Mouse (Mus musculus): ENCODE data around the gene Uggt2. TPM values are rescaled to one million over a fixed set of nuclear protein-coding genes. Genes with fewer than 3 reads are reported as not detected.
A peak's percentile ranks its signal among the peaks of the same experiment; 100 is the strongest.
"Not testable (repeated sequence)": the region's sequence is repeated elsewhere in the genome, so short reads cannot be mapped to it uniquely, and the experiment has no call there.

Uggt2 gene
- polyA plus RNA-seq, 1 experiment from 2014 or later = 6.1 TPM

DNA sequence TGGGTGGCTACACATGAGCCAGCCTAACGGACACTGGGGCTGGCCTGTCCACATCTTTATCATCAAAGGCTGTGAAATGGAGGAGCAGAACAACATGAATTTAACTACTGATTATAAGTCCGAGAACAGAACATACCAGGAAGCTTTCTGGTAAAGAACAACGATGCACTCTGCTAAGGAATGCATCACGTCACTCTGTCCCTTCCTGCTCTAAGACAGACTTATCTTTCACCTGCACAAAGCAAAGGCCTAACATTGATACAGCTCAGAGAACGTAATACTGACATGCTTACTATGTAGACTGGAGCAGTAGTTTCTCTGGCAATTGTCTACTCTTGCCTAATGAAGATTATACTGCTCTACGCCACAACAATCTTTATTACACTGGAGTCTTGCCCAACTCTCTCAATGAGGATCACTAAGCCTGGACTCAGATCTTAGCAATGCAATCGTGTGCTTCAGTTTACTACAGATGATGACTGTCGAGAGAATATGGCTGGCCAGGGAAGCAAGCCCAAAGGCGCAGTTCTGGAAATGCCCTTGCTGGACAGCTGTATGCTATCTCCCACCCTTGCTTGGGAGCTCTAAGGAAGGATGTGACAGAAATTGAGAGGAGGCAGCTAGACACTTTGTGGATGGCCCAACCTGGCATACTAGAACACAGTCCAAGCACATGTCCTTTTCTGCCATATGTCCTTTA lies 103.9 kb downstream of the Uggt2 start:
- Histone ChIP-seq H3K9me3 (replicated peaks; ENCODE audit: control insufficient read depth, low read length) (no peaks in the 10 kb centered on the region), H3K4me2 (ENCODE audit: low read depth, low read length) (no peak overlapping the region), H3K27ac (ENCODE audit: low read length) (no peak overlapping the region), H3K27me3 (ENCODE audit: control insufficient read depth, insufficient read depth, low read length) (no peaks in the 10 kb centered on the region), H3K4me3 (ENCODE audit: low read length) (no peak overlapping the region), H3K4me1 (ENCODE audit: control insufficient read depth, insufficient read depth, low read length) (no peaks in the 10 kb centered on the region), H3K36me3 (ENCODE audit: control insufficient read depth, insufficient read depth) (peaks cover 22% of the 10 kb centered on the region; the same call in 1 of the 2 replicates), H3K9ac (ENCODE audit: low read length) (no peak overlapping the region)
- ATAC-seq (replicated peaks; ENCODE audit: extremely low read depth, insufficient read depth, low FRiP score) = no peak
- 73% methylated on average over 9 of the region's 9 CpGs for WGBS

DNA sequence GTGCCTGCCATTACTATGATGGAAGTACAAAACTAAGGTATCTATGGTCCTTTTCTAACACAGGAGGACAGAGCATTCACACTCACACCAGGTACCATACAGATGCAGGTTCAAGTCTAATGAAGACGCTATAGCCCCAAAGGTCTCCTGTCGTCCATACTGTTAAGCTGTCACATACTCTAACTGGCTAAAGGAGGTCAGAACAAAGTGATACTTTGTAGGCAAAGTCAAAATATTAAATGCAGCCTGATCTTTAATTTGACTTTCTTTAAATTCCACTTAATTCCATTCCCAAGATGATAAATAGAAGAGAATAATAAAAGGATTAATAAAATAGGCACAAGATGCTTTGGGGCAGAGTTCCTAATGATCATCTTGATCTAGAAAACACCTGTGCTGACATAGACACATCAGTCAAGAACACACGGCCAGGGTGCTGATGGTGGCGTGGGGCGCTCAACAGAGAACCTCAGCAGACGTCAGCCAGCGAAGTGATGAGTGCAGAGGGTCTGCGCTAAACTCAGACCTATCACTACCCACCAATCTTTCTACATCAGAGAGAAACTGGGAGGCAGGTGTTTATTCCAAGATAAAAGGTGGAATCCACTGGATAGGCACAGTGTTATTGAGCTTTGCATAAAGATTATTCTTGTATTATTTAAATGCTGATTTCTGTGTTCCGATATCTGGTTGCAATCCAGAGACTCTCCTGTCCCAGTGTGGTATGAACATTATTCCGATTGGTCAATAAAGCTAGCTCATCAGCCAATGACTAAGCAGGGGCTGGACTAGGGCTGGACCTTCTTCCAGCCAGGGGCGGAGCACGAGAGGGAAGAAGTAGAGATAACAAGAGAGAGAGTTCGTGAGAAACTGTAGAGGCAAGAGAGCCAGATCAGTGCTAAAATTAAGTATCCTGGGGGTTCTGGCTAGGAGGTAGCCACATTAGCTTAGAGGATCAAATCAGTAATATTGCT lies 111.4 kb downstream of the Uggt2 start:
- no peaks in the 10 kb centered on the region for H3K27me3 ChIP-seq (ENCODE audit: control insufficient read depth, insufficient read depth, low read length)
- peak overlapping the region; percentile 5 for H3K4me2 ChIP-seq (ENCODE audit: low read depth, low read length)
- 0 out of 2 replicates have a peak, but pooled peaks cover 2% of the 10 kb centered on the region for H3K4me1 ChIP-seq (ENCODE audit: control insufficient read depth, insufficient read depth, low read length)
- peaks cover 7% of the 10 kb centered on the region; the same call in 1 of the 2 replicates for H3K36me3 ChIP-seq (ENCODE audit: control insufficient read depth, insufficient read depth)
- WGBS = 47% methylated on average over 13 of the region's 13 CpGs
- H3K27ac ChIP-seq (ENCODE audit: low read length) = no peak overlapping the region
- peak; percentile 60; the same call in 1 of the 2 replicates for ATAC-seq (replicated peaks; ENCODE audit: extremely low read depth, insufficient read depth, low FRiP score)
- H3K4me3 ChIP-seq (ENCODE audit: low read length) = no peak overlapping the region
- no peak overlapping the region for H3K9ac ChIP-seq (ENCODE audit: low read length)
- H3K9me3 ChIP-seq (replicated peaks; ENCODE audit: control insufficient read depth, low read length) = no peaks in the 10 kb centered on the region

DNA sequence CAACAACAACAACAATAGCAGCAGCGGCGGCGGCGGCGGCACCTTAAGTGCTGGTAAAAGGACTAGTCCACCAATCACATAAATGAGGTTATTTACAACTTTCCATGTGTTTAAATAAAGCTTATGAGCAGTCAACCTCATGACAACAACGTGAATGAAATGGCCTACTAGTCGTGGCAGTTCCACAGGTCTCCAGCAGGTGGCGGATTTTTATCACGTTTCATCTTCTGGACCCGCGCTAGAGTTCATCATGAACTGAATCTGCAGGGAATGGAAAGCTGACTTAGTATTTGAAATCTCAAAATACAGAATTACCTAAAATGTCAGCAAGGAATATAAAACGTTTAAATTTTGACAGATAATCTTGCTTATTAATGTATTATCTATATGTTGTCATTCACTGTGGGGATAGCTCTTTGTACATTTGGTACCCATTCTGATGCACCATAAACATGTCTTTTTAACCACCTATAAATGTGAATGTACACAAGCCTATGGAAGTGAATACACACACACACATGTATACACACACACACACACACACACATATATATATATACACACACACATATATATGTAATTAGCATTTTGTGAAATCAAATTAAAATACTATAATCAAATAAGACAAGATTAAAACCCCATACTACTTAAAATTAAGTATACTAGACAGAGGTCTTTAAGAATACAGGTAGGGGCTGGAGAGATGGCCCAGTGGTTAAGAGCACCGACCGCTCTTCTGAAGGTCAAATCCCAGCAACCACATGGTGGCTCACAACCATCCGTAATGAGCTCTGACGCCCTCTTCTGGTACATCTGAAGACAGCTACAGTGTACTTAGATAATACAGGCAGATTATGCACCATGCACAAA lies 112.3 kb downstream of the Uggt2 start:
- H3K27me3 ChIP-seq (ENCODE audit: control insufficient read depth, insufficient read depth, low read length) = no peaks in the 10 kb centered on the region
- no peak overlapping the region for H3K9ac ChIP-seq (ENCODE audit: low read length)
- H3K4me3 ChIP-seq (ENCODE audit: low read length) = no peak overlapping the region
- no peak overlapping the region for H3K4me2 ChIP-seq (ENCODE audit: low read depth, low read length)
- no peak overlapping the region for H3K27ac ChIP-seq (ENCODE audit: low read length)
- H3K9me3 ChIP-seq (replicated peaks; ENCODE audit: control insufficient read depth, low read length) = no peaks in the 10 kb centered on the region
- H3K4me1 ChIP-seq (ENCODE audit: control insufficient read depth, insufficient read depth, low read length) = 0 out of 2 replicates have a peak, but pooled peaks cover 2% of the 10 kb centered on the region
- H3K36me3 ChIP-seq (ENCODE audit: control insufficient read depth, insufficient read depth) = 0 out of 2 replicates have a peak, but pooled peaks cover 3% of the 10 kb centered on the region
- ATAC-seq (replicated peaks; ENCODE audit: extremely low read depth, insufficient read depth, low FRiP score) = no peak
- WGBS = 42% methylated on average over 16 of the region's 16 CpGs

DNA sequence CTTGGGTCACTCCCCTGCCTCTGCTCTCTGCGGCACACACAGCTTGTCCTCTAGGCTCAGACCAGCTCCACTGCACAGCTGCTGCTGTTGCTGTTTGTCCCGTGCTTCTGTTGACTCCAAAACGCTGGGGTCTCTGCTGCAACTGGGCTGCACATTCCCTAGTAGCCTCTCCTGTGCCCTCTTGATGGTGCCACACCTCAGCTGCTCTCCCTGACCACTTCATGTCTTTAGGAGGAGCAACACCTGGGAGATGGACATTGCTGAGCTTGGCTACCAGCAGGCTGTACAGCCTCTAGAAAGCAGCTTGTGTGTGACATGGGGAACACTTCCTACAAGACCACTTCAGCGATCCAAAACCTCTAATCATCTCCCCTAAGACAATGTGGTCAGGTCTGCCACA lies 115.1 kb downstream of the Uggt2 start:
- 0 out of 2 replicates have a peak, but pooled peaks cover 2% of the 10 kb centered on the region for H3K4me1 ChIP-seq (ENCODE audit: control insufficient read depth, insufficient read depth, low read length)
- no peak overlapping the region for H3K4me3 ChIP-seq (ENCODE audit: low read length)
- ATAC-seq (replicated peaks; ENCODE audit: extremely low read depth, insufficient read depth, low FRiP score) = no peak
- peaks cover 7% of the 10 kb centered on the region; the same call in 1 of the 2 replicates for H3K36me3 ChIP-seq (ENCODE audit: control insufficient read depth, insufficient read depth)
- no peak overlapping the region for H3K4me2 ChIP-seq (ENCODE audit: low read depth, low read length)
- no peaks in the 10 kb centered on the region for H3K27me3 ChIP-seq (ENCODE audit: control insufficient read depth, insufficient read depth, low read length)
- no peak overlapping the region for H3K9ac ChIP-seq (ENCODE audit: low read length)
- 83% methylated on average over 4 of the region's 4 CpGs for WGBS
- no peak overlapping the region for H3K27ac ChIP-seq (ENCODE audit: low read length)
- no peaks in the 10 kb centered on the region for H3K9me3 ChIP-seq (replicated peaks; ENCODE audit: control insufficient read depth, low read length)

DNA sequence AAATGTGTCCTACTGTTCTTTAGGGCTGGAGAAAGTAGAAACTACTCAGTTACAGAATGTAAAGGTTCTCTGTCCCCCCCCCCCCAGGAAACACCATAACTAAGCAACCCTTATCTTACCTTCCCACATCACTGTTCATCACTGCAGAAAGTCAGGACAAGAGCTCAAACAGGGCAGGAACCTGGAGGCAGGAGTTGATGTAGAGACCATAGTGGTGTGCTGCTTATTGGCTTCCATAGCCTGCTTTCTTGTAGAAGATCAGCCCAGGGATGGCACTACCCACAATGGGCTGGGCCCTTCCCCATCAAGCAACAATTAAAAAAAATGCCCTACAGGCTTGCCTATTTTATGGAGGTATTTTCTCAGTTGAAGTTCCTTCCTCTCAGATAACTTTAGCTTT lies 115.8 kb downstream of the Uggt2 start:
- Histone ChIP-seq H3K9me3 (replicated peaks; ENCODE audit: control insufficient read depth, low read length) (no peaks in the 10 kb centered on the region), H3K27me3 (ENCODE audit: control insufficient read depth, insufficient read depth, low read length) (no peaks in the 10 kb centered on the region), H3K4me2 (ENCODE audit: low read depth, low read length) (no peak overlapping the region), H3K36me3 (ENCODE audit: control insufficient read depth, insufficient read depth) (peaks cover 12% of the 10 kb centered on the region), H3K4me1 (ENCODE audit: control insufficient read depth, insufficient read depth, low read length) (0 out of 2 replicates have a peak, but pooled peaks cover 2% of the 10 kb centered on the region), H3K9ac (ENCODE audit: low read length) (no peak overlapping the region), H3K27ac (ENCODE audit: low read length) (peak overlapping the region; percentile 64), H3K4me3 (ENCODE audit: low read length) (no peak overlapping the region)
- ATAC-seq (replicated peaks; ENCODE audit: extremely low read depth, insufficient read depth, low FRiP score) = no peak

DNA sequence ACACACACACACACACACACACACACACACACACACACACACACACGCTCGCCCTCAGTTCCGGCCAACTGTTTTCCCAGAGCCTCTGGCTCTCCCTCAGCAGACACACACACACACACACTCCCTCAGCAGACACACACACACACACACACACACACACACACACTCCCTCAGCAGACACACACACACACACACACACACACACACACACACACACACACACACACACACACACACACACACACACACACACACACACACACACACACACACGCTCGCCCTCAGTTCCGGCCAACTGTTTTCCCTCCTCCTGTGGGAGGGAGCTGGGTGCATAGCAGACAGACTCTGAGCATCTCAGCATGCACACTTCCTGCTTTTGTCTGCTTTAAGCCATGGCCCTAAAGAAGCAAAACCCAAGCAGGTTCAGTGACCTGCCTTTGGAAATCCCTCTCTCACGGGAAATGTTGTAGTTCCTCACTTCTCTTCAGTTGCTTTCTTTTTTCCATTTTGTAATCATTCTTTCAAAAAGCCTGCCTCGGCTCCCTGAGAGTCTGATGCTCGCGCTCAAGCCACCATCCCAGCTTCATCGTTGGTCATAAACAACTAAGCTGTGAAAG lies 116.7 kb downstream of the Uggt2 start:
- WGBS = 61% methylated on average over 11 of the region's 11 CpGs
- H3K9ac ChIP-seq (ENCODE audit: low read length); H3K9me3 ChIP-seq (replicated peaks; ENCODE audit: control insufficient read depth, low read length); H3K4me2 ChIP-seq (ENCODE audit: low read depth, low read length); H3K4me3 ChIP-seq (ENCODE audit: low read length); H3K27me3 ChIP-seq (ENCODE audit: control insufficient read depth, insufficient read depth, low read length); H3K4me1 ChIP-seq (ENCODE audit: control insufficient read depth, insufficient read depth, low read length): not testable (repeated sequence)
- ATAC-seq (replicated peaks; ENCODE audit: extremely low read depth, insufficient read depth, low FRiP score) = peak; percentile 76
- H3K36me3 ChIP-seq (ENCODE audit: control insufficient read depth, insufficient read depth) = peaks cover 19% of the 10 kb centered on the region
- H3K27ac ChIP-seq (ENCODE audit: low read length) = peak overlapping the region; percentile 64

DNA sequence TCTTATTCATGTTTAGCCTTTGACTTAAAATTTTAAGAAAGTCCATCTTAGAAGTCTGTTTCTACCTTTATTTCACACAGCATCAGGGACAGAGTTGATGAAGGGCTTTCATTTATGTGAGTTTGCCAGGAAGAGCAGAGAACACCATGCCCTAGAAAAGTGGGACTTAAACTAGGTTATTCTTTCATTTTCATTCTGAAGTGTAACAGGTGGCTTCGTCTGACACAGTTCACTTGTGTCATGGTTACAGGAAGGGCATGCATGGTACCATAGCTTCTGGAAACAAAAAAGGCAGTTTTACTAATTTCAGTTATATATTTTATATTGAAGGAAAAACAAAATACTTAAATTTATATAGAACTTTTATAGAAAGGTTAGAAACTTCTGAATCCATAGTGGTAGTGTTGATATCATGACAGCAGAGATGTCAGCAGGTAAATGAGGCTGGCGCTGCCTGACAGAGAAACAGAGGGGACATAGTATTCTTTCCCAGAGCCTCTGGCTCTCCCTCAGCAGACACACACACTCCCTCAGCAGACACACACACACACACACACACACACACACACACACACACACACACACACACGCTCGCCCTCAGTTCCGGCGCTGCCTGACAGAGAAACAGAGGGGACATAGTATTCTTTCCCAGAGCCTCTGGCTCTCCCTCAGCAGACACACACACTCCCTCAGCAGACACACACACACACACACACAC lies 117.4 kb downstream of the Uggt2 start:
- peaks cover 26% of the 10 kb centered on the region for H3K36me3 ChIP-seq (ENCODE audit: control insufficient read depth, insufficient read depth)
- not testable (repeated sequence) for H3K9ac ChIP-seq (ENCODE audit: low read length); H3K27me3 ChIP-seq (ENCODE audit: control insufficient read depth, insufficient read depth, low read length); H3K9me3 ChIP-seq (replicated peaks; ENCODE audit: control insufficient read depth, low read length); H3K4me1 ChIP-seq (ENCODE audit: control insufficient read depth, insufficient read depth, low read length); H3K4me2 ChIP-seq (ENCODE audit: low read depth, low read length); H3K4me3 ChIP-seq (ENCODE audit: low read length)
- 64% methylated on average over 6 of the region's 6 CpGs for WGBS
- ATAC-seq (replicated peaks; ENCODE audit: extremely low read depth, insufficient read depth, low FRiP score) = peak; percentile 38
- H3K27ac ChIP-seq (ENCODE audit: low read length) = peak overlapping the region; percentile 29; the same call in 1 of the 2 replicates

DNA sequence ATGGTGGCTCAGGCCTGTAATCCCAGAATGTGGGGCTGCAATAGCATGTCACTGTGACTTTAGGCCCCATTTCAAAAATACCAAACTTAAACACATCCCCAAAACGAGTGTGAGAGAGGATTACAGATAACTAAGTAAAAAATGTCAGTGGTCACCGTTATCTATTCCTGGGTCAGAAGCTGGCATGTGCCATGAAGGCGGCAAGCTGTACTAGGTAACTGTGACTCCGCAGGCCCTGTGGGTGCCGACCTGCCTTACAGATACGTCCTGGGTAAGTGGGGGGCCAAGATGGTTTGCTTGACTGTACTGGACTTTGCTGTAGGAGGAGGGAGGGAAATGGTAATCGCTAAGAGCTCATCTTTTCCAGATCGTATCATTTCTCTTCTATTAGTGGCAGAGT lies 118.3 kb downstream of the Uggt2 start:
- Histone ChIP-seq H3K4me1 (ENCODE audit: control insufficient read depth, insufficient read depth, low read length) (no peaks in the 10 kb centered on the region), H3K36me3 (ENCODE audit: control insufficient read depth, insufficient read depth) (peaks cover 29% of the 10 kb centered on the region), H3K4me3 (ENCODE audit: low read length) (no peak overlapping the region), H3K9me3 (replicated peaks; ENCODE audit: control insufficient read depth, low read length) (no peaks in the 10 kb centered on the region), H3K27me3 (ENCODE audit: control insufficient read depth, insufficient read depth, low read length) (no peaks in the 10 kb centered on the region), H3K27ac (ENCODE audit: low read length) (no peak overlapping the region), H3K9ac (ENCODE audit: low read length) (no peak overlapping the region), H3K4me2 (ENCODE audit: low read depth, low read length) (no peak overlapping the region)
- 73% methylated on average over 8 of the region's 8 CpGs for WGBS
- no peak for ATAC-seq (replicated peaks; ENCODE audit: extremely low read depth, insufficient read depth, low FRiP score)

Data from heart, embryonic 16.5 days (tissue).